Mouse (Mus musculus): Measurements from ENCODE around the gene Ccdc187. TPM values are rescaled to one million over a fixed set of nuclear protein-coding genes. Genes with fewer than 3 reads are reported as not detected.
A peak's percentile ranks its signal among the peaks of the same experiment; 100 is the strongest.

Ccdc187 gene
- polyA plus RNA-seq, 1 experiment from 2014 or later: 0.06 TPM

- Histone ChIP-seq H3K27ac (no peak overlapping the region), H3K9ac (no peak overlapping the region), H3K9me3 (no peaks in the 10 kb centered on the region), H3K4me2 (no peak overlapping the region), H3K27me3 (no peaks in the 10 kb centered on the region), H3K36me3 (0 out of 2 replicates have a peak, but pooled peaks cover 9% of the 10 kb centered on the region), H3K4me1 (peaks cover 4% of the 10 kb centered on the region), H3K4me3 (no peak overlapping the region)
- 69% methylated on average over 3 of the region's 3 CpGs for whole genome bisulfite sequencing
- no peak for ATAC-seq (ENCODE audit: insufficient number of reproducible peaks, low FRiP score, low TSS enrichment, low read depth)
Observed at GRCm38 (mm10) chr2:26231366-26231765, 63.0 kb downstream of the Ccdc187 start.

GRCm38 (mm10) chr2:26230253-26230652 lies 64.1 kb downstream of the Ccdc187 start:
- no peaks in the 10 kb centered on the region for H3K9me3 ChIP-seq
- peaks cover 16% of the 10 kb centered on the region; the same call in 1 of the 2 replicates for H3K36me3 ChIP-seq
- no peak for ATAC-seq (ENCODE audit: insufficient number of reproducible peaks, low FRiP score, low TSS enrichment, low read depth)
- no peak overlapping the region for H3K4me2 ChIP-seq
- no peaks in the 10 kb centered on the region for H3K4me1 ChIP-seq
- no peak overlapping the region for H3K4me3 ChIP-seq
- 42% methylated on average over 4 of the region's 4 CpGs for WGBS
- H3K9ac ChIP-seq: no peak overlapping the region
- H3K27ac ChIP-seq: no peak overlapping the region
- no peaks in the 10 kb centered on the region for H3K27me3 ChIP-seq

DNA sequence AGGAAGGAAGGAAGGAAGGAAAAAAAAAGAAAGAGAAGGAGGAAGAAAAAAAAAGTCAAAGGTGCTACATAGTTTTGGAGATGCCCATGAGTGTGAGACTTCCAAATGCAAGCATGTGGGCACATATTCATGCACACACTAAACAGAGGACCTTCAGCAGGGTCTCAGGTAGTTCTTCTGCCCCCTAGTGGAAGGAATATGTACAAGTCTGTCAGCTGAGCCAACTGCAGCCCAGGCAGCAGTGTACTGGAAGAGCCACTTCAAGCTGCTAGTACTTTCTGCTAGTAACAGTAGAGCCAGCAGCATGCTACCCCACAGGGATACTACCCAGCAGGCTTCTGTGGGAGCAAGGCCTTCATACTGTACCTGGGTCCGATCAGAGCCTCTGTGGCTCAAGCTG lies 66.6 kb downstream of the Ccdc187 start:
- ATAC-seq (ENCODE audit: insufficient number of reproducible peaks, low FRiP score, low TSS enrichment, low read depth): 0 out of 2 replicates have a peak, but pooled peaks have one; percentile 23
- Histone ChIP-seq H3K27me3 (no peaks in the 10 kb centered on the region), H3K4me1 (no peaks in the 10 kb centered on the region), H3K4me2 (no peak overlapping the region), H3K4me3 (no peak overlapping the region), H3K9ac (no peak overlapping the region), H3K27ac (no peak overlapping the region), H3K9me3 (no peaks in the 10 kb centered on the region), H3K36me3 (peaks cover 24% of the 10 kb centered on the region)
- WGBS: 61% methylated on average over 1 of the region's 1 CpGs

DNA sequence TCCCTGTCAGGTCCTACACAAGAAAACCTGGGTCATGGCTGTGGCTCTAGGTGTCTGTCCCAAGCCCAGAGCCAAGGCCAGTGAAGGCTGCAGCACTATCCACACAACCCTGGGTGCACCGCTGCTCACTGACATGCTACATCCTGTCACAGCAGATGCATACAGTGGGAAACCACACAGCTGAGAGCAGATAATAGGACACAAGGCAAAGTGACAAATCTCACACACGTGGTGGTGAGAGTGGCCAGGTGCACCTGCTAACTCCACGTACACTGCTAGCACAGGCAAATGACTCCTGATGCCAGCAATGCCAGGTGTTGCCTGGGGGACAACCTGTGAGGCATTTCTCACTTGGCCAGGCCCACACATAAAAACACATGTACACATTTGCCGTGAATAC lies 69.1 kb downstream of the Ccdc187 start:
- no peak for ATAC-seq (ENCODE audit: insufficient number of reproducible peaks, low FRiP score, low TSS enrichment, low read depth)

GRCm38 (mm10) chr2:26223961-26224360 lies 70.4 kb downstream of the Ccdc187 start:
- Histone ChIP-seq H3K36me3 (peaks cover 62% of the 10 kb centered on the region), H3K27ac (no peak overlapping the region), H3K27me3 (no peaks in the 10 kb centered on the region), H3K4me3 (no peak overlapping the region), H3K9ac (no peak overlapping the region), H3K9me3 (no peaks in the 10 kb centered on the region), H3K4me2 (no peak overlapping the region), H3K4me1 (no peaks in the 10 kb centered on the region)
- no peak for ATAC-seq (ENCODE audit: insufficient number of reproducible peaks, low FRiP score, low TSS enrichment, low read depth)
- 73% methylated on average over 3 of the region's 3 CpGs for WGBS

More for the DNA sequence above, 69.1 kb downstream of the Ccdc187 start:
- H3K4me1 ChIP-seq: no peaks in the 10 kb centered on the region
- WGBS: 76% methylated on average over 4 of the region's 4 CpGs
- no peak overlapping the region for H3K9ac ChIP-seq
- no peak overlapping the region for H3K4me3 ChIP-seq
- no peak overlapping the region for H3K27ac ChIP-seq
- H3K9me3 ChIP-seq: no peaks in the 10 kb centered on the region
- no peak overlapping the region for H3K4me2 ChIP-seq
- peaks cover 49% of the 10 kb centered on the region for H3K36me3 ChIP-seq
- H3K27me3 ChIP-seq: no peaks in the 10 kb centered on the region

- H3K4me1 ChIP-seq: no peaks in the 10 kb centered on the region
- H3K9me3 ChIP-seq: no peaks in the 10 kb centered on the region
- H3K4me3 ChIP-seq: no peak overlapping the region
- 30% methylated on average over 3 of the region's 3 CpGs for WGBS
- no peak overlapping the region for H3K27ac ChIP-seq
- H3K9ac ChIP-seq: no peak overlapping the region
- no peak for ATAC-seq (ENCODE audit: insufficient number of reproducible peaks, low FRiP score, low TSS enrichment, low read depth)
- H3K27me3 ChIP-seq: no peaks in the 10 kb centered on the region
- no peak overlapping the region for H3K4me2 ChIP-seq
- peaks cover 73% of the 10 kb centered on the region for H3K36me3 ChIP-seq
Observed at GRCm38 (mm10) chr2:26214526-26214925, 79.8 kb downstream of the Ccdc187 start.

GRCm38 (mm10) chr2:26209566-26209965 lies 84.8 kb downstream of the Ccdc187 start:
- H3K4me2 ChIP-seq: no peak overlapping the region
- peaks cover 8% of the 10 kb centered on the region for H3K4me1 ChIP-seq
- no peak overlapping the region for H3K27ac ChIP-seq
- H3K27me3 ChIP-seq: peaks cover 35% of the 10 kb centered on the region
- peaks cover 40% of the 10 kb centered on the region for H3K36me3 ChIP-seq
- no peaks in the 10 kb centered on the region for H3K9me3 ChIP-seq
- 84% methylated on average over 3 of the region's 3 CpGs for WGBS
- H3K4me3 ChIP-seq: no peak overlapping the region
- no peak for ATAC-seq (ENCODE audit: insufficient number of reproducible peaks, low FRiP score, low TSS enrichment, low read depth)
- H3K9ac ChIP-seq: no peak overlapping the region

DNA sequence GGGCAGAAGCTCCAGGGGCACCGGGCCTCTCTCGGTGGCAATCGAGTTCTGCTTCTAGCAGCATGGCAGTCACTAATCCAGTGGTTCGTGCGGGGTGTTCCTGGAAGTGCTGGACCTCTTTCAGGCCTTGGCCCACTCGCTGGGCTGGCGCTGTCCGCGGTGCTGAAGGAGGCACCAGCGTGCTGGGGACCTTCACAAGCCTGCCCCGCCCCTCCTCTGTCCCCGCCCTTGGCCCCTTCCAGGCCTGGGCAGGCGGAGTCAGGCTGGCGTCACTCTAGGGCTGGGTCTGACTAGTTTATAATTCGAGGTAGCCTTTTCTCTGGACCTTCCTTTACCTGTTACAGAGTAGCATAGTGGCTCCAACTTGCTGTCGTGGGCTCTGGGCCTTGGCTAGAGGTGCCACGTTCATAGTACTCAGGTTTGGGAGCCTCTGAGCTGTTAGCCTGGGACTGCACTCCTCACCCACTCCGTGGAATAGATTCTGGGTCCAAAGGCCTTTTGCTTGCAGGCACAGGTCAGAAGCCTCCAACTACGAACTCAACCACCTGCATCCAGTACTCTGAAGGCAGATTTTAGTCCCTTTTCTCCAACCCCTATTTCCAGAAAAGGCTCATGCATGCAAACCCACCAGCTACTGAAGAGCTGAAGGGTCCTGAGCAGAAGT lies 86.1 kb downstream of the Ccdc187 start, which contains the start of gene Lhx3:
Gene Lhx3 (minus strand): TSS at position 164 of the 664 bp plus-strand sequence.
- Histone ChIP-seq H3K27me3 (peaks cover 48% of the 10 kb centered on the region), H3K9me3 (no peaks in the 10 kb centered on the region), H3K27ac (no peak within 1 kb of the TSS), H3K9ac (no peak within 1 kb of the TSS), H3K4me3 (no peak within 1 kb of the TSS), H3K4me2 (no peak within 1 kb of the TSS), H3K36me3 (peaks cover 34% of the 10 kb centered on the region), H3K4me1 (peaks cover 8% of the 10 kb centered on the region)
- 5% methylated on average over 19 of the region's 19 CpGs for WGBS
- no peak for ATAC-seq (ENCODE audit: insufficient number of reproducible peaks, low FRiP score, low TSS enrichment, low read depth)

- Histone ChIP-seq H3K4me1 (peaks cover 13% of the 10 kb centered on the region), H3K27me3 (peaks cover 55% of the 10 kb centered on the region), H3K27ac (no peak overlapping the region), H3K36me3 (peaks cover 30% of the 10 kb centered on the region), H3K4me2 (no peak overlapping the region), H3K4me3 (no peak overlapping the region), H3K9ac (no peak overlapping the region), H3K9me3 (no peaks in the 10 kb centered on the region)
- WGBS: 7% methylated on average over 9 of the region's 9 CpGs
- ATAC-seq (ENCODE audit: insufficient number of reproducible peaks, low FRiP score, low TSS enrichment, low read depth): no peak
Observed at GRCm38 (mm10) chr2:26207559-26207958, 86.8 kb downstream of the Ccdc187 start.

GRCm38 (mm10) chr2:26205761-26206160 lies 88.6 kb downstream of the Ccdc187 start:
- H3K4me2 ChIP-seq: no peak overlapping the region
- no peaks in the 10 kb centered on the region for H3K9me3 ChIP-seq
- H3K36me3 ChIP-seq: peaks cover 12% of the 10 kb centered on the region
- H3K4me3 ChIP-seq: no peak overlapping the region
- H3K27ac ChIP-seq: no peak overlapping the region
- peaks cover 73% of the 10 kb centered on the region for H3K27me3 ChIP-seq
- peaks cover 18% of the 10 kb centered on the region for H3K4me1 ChIP-seq
- no peak overlapping the region for H3K9ac ChIP-seq
- 15% methylated on average over 10 of the region's 10 CpGs for WGBS
- ATAC-seq (ENCODE audit: insufficient number of reproducible peaks, low FRiP score, low TSS enrichment, low read depth): no peak

DNA sequence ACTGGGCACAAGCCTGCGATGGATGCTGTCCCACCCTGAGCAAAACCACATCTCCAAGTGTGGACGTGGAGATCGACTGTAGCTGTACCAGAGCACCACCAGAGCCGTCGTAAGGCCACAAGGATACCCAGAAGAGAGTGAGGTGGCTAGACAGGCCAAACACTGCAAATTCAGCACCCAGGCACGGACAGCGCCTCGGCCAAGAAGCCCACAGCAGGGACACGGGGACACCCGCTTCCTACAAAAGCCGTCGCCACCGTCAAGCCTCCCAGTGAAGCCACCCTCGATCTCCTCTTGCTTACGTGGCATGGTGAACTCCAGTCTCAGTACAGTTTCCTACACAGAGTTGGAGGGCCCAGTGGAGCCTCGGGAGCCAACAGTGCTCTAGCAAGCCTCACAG lies 89.2 kb downstream of the Ccdc187 start:
- 1% methylated on average over 16 of the region's 16 CpGs for WGBS

DNA sequence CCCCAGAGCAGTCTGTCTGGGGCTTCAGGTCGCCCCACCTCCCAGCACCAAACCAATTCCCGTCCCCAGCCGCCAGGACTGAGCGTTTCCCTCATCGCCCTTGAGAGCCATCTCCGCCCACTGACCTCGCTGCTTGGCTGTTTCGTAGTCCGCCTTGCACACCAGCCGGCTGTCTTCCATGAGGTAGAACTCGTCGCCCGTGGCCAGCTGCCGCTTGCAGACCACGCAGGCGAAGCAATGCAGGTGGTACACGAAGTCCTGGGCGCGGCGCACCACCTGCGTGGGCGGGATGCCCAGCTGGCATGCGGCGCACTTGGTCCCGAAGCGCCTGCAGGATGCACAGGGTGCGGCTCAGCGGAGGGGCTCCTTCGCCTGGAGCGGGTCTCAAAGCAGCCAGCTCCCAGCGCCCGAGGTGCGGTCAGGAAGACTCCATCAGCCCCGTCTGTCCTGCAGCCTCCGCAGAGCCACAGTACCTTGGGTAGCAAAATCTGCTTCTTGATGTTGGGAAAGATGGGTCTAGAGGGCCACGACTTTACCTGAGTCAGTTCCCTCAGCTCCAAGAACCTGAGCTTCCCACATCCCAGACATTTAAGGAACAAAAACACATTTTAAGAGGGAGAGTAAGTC lies 91.4 kb downstream of the Ccdc187 start:
- H3K9me3 ChIP-seq: no peaks in the 10 kb centered on the region
- no peak overlapping the region for H3K4me3 ChIP-seq
- ATAC-seq (ENCODE audit: insufficient number of reproducible peaks, low FRiP score, low TSS enrichment, low read depth): no peak
- H3K36me3 ChIP-seq: no peaks in the 10 kb centered on the region
- H3K27me3 ChIP-seq: peaks cover 100% of the 10 kb centered on the region
- no peak overlapping the region for H3K9ac ChIP-seq
- H3K27ac ChIP-seq: no peak overlapping the region
- WGBS: 1% methylated on average over 36 of the region's 36 CpGs
- no peak overlapping the region for H3K4me2 ChIP-seq
- peaks cover 21% of the 10 kb centered on the region for H3K4me1 ChIP-seq

More for the DNA sequence above, 89.2 kb downstream of the Ccdc187 start:
- no peak overlapping the region for H3K4me3 ChIP-seq
- no peak overlapping the region for H3K4me2 ChIP-seq
- no peak for ATAC-seq (ENCODE audit: insufficient number of reproducible peaks, low FRiP score, low TSS enrichment, low read depth)
- H3K9me3 ChIP-seq: no peaks in the 10 kb centered on the region
- peaks cover 5% of the 10 kb centered on the region for H3K36me3 ChIP-seq
- H3K4me1 ChIP-seq: peaks cover 18% of the 10 kb centered on the region
- peaks cover 80% of the 10 kb centered on the region for H3K27me3 ChIP-seq
- H3K9ac ChIP-seq: no peak overlapping the region
- H3K27ac ChIP-seq: no peak overlapping the region
